Mouse (Mus musculus): Measurements from ENCODE around the gene Ly6g6d.
"Not testable (repeated sequence)": the region's sequence is repeated elsewhere in the genome, so short reads cannot be mapped to it uniquely, and the experiment has no call there.

The Ly6g6d gene

GRCm38 (mm10) chr17:35077786-35078233 is at the start of gene Ly6g6d:
TSS of gene Ly6g6d (minus strand) at chr17:35078065.
- DNase-seq (ENCODE audit: low spot score): peak; percentile 76

DNA sequence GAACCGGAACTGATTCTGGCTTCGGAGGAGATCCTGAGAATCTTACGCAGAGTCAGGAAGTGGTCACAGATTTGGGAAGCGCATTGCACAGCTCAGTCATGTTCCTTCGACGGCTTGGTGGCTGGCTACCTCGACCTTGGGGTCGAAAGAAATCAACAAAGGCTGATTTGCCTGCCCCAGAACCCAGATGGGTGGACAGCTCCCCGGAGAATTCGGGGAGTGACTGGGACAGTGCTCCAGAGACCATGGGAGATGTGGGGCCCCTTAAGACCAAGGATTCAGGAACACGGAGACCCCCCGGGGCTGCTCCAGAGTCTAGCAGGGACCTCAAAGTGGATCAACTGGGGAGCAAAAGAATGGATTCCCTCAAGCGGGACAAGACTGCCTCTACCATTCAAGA is 49.2 kb upstream of the Ly6g6d start:
- DNase-seq (ENCODE audit: low spot score): no peak

- peak; percentile 77 for DNase-seq (ENCODE audit: low spot score)
These were observed 48.3 kb upstream of the Ly6g6d start, which contains the start of gene D17H6S53E for GRCm38 (mm10) chr17:35126206-35126611. TSS of gene D17H6S53E (plus strand) at chr17:35126373.

DNA sequence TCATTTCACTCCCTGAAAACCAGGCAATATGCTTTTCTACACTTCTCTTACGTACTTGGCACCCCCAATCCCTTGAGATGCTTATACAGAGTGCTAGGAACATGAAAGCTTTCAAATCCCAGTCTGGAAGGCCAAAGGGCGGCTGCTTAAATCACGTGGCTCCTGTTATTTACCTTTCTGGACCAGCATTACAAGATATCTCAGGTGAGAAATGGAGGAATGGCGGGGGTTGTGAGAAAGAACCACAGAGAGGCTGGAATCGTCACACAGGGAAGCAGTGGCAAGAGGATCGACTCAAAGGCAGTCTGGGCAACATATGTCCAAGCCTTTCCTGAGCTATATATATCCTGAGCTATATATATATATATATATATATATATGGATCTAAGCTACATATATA is 47.7 kb upstream of the Ly6g6d start:
- DNase-seq (ENCODE audit: low spot score): peak; percentile 33

GRCm38 (mm10) chr17:35125081-35125480 is 47.2 kb upstream of the Ly6g6d start:
- no peak for DNase-seq (ENCODE audit: low spot score)

DNA sequence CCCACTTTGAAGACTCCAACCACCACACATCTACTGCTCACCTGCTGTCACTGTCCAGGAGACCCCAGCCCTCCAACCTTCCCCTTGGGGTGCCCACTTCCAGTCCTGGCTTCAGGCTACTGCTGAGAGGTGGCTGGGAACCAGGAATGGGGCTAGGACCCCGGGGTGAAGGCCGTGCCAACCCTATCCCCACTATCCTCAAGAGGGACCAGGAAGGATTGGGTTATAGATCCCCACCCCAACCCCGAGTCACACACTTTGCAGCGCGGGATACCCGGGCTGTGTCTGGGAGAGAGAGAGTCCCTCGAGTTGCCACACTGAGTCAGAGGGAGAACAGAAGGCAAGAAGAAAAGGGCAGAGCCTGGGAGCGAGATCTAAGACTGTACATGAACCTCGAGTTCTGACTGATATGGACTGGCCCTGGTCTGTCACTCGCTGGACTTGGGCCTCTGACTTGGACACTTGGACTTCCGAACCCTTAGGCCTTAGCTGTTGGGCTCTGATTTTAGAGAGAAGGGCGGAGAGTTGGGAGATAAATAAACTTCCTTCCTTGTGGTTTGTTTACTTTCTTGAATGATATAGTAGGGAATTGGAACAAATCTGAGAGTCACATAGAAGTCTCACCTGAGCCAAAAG is 46.5 kb upstream of the Ly6g6d start:
- DNase-seq (ENCODE audit: low spot score): not testable (repeated sequence)

DNA sequence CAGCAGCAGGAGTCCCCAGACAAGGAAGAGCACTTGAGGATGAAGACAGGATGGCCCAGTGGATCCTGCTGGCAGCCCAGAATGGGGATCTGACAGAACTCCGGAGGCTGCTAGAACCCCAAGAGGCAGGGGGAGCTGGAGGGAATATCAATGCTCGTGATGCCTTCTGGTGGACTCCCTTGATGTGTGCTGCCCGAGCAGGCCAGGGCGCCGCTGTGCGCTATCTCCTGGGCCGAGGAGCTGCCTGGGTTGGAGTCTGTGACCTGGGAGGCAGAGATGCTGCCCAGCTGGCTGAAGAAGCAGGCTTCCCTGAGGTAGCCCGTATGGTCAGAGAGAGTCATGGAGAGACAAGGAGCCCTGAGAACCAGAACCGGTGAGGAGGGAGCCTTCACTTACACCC is 45.4 kb upstream of the Ly6g6d start:
- DNase-seq (ENCODE audit: low spot score): not testable (repeated sequence)

DNA sequence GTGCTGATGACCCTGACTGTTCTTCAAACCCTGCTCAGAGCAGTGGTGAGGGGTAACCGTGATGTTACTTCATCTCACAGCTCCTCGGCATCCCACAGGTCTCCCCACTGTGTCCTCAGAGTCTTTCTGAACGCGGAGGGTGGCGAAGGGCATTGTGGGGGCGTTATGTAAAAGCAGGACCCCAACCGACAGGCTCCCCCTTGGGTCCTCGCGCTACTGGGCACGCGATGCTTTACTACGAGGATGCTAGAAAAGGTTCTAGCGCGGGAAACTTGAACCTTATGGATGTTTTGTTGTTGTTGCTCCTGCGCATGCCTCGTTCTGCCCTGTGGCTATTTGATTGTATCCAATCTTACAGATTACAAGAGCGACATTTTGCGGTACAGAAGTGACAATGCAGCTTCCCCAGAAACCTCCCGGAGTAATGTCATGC is 44.0 kb upstream of the Ly6g6d start, which contains the start of gene Csnk2b:
Gene Csnk2b, minus strand, starts transcription at position 183 of the 433 bp plus-strand sequence.
- DNase-seq (ENCODE audit: low spot score): peak; percentile 36

DNA sequence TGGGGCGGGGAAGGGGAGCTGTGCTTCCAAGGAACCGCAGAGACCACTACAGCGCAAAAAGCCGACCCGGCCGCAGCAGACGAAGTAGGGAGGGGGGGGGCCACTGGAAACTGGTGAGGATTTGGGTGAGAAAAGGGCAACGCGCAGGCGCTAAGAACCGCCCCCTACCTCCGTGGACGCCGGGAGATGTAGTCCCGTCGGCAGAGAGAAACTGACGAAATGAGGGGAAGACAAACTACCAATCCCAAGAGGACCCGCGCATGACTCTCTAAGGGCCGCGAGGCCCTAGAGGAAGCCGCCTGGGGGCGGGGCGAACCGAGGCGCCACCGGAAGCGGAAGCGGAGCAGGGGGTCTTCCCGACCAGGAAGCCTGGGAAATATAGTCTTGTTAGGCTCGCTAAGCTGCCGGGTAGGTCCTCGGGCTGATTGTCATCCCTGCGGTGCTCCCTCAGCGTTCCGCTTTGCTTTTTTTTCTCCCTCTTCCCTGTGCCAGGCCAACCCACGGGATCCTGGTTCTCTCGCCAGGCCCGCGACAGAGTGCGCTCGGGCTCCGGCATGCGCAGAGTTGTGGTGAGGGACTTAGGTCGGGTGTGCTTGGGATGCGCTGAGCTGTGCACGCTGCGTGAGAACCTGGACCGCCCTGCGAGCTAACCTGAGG is 43.4 kb upstream of the Ly6g6d start, which contains the start of gene Gpank1:
Gene Gpank1, plus strand, starts transcription at position 313 of the 657 bp plus-strand sequence.
- DNase-seq (ENCODE audit: low spot score): peak; percentile 99

DNA sequence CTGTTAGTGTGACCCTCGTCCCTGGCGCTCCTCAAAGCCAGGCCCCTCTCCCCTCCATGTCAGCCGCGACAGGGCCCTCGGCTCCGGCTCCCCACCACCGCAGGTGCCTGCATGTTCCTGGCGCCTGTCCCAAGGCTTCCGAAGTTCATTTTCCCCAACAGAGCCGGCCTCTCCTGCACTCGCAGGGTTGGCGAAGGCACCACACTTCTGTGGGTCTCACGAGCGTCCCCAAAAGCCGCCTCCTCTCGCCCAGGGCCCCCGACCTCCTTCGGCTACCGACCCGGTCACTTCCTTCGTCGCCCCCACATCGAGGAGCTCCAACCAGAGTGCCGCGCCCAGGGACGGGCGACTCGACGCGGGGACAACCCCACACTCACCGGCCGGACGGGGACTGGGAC is 42.9 kb upstream of the Ly6g6d start:
- DNase-seq (ENCODE audit: low spot score): no peak

DNA sequence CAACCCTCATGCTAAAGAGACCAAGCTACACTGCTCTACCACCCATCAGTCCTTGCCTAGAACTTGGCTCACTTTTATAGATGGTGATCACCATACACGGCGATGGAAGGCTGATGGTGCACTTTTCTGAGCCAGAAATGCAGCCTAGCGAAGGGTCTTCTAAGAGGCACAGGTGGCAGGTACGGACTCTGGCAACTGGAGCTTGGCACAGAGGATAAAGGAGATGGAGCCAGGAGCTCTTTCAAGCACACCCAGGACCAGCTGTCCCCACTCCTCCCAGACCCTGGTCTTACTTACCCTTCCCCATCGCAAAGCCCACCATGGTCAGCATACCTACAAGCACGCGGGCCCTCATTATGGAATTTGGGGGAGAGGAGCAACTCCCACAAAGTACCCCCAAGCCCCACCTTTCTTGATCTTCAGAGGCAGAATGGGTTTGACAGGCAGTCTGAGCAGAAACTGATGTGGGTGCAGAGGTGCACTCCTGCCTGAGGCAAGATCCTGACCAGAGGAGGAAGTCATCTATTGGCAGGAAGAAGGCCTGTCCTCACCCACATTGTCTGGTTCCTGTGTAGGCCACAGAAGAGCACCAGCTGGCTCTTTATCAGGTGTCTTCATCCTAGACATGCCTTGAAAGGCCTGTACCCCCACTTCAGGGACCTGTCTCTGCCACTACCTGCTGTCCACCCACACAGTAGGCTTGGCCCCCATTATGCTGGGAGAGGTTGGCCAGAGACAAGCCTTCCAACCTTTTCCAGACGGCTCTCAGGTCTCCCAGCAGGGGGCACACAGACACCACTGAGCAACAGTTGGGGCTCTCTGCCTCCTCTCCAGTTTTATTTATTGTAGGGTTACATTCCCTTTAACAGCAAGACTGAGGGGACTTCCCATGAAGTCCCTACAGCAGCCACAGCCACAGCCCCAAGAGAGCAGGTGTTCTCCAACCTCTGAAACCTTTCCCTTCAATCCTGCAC is 37.5 kb upstream of the Ly6g6d start, which contains the start of gene Ly6g5b:
Gene Ly6g5b, minus strand, starts transcription at position 383 of the 974 bp plus-strand sequence.
- DNase-seq (ENCODE audit: low spot score): no peak

DNA sequence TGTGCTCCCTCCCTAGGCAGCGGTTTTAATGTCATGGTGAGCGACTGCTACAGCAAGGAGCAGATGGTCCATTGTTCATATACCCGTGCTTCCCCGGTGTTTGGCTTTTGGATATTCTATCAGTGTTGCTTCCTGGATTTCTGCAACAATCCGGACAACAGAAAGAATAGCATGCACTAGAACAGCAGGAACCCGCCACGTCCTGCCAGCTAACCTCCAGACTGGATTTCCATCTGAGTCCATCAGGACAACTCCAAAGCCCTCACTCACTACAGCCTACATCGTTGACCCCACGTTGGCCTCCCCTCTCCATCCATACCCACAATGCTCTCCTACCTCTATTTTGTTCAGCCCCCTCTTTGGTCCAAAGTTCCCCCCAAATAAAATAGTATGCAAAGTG is 33.9 kb upstream of the Ly6g6d start:
- no peak for DNase-seq (ENCODE audit: low spot score)

DNA sequence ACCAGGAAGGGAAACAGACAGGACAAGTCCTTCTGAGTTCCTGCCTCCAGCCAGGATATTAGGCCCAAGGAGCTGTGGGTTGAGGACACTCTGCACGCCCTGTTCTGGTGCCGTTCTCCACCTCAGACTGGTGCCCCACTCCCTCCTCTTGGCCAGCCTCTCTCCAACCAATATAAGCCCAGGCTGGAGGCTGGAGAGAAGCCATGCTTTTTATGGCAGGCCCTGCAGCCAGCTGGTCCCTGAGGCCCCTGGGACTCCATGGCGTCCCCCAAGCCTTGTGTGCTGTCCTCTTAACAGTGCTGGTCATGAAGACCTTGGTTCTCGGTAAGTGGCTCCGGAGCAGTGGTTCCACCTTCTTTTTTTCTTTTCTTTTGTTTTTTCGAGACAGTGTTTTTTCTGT is 30.2 kb upstream of the Ly6g6d start, which contains the start of gene Ly6g5c:
Gene Ly6g5c, plus strand, starts transcription at position 183 of the 400 bp plus-strand sequence.
- DNase-seq (ENCODE audit: low spot score): no peak

- DNase-seq (ENCODE audit: low spot score): no peak
These were observed 28.7 kb upstream of the Ly6g6d start for GRCm38 (mm10) chr17:35106522-35106921.

DNA sequence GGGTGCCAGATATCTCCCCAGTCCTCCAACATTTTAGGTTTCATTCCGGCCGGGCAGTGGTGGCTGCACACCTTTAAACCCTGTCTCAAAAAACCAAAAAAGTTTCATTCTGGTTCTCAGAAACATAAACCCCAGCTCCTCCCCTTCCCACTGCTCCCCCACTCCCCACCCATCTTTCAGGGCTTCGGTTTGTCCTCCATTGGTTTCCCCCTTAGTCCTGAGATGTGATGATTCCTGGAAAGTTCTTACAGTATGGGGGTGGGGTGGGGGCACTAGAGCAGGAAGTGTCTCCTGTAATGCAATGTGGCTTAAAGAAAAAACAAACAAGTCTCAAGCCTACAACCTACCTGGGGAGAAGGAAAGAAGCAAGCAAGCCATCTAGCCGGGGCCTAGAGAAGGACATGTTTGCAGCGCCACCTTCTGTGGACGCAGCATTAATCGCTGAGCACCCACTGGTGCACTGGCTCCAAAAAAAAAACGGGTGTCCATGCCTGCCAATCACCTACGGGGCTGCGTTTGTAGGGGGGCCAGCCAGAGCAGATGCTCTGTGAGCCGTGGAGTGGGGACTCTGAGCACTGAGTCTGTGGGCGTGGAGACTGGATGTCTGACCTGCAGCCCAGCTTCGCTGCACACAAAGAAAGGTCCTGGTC is 28.0 kb upstream of the Ly6g6d start:
- peak; percentile 41 for DNase-seq (ENCODE audit: low spot score)

GRCm38 (mm10) chr17:35104754-35105153 is 26.9 kb upstream of the Ly6g6d start:
- DNase-seq (ENCODE audit: low spot score): no peak

GRCm38 (mm10) chr17:35104079-35104478 is 26.2 kb upstream of the Ly6g6d start:
- DNase-seq (ENCODE audit: low spot score): no peak

- DNase-seq (ENCODE audit: low spot score): no peak
These were observed 25.4 kb upstream of the Ly6g6d start for GRCm38 (mm10) chr17:35103221-35103690.

GRCm38 (mm10) chr17:35102299-35102698 is 24.4 kb upstream of the Ly6g6d start:
- no peak for DNase-seq (ENCODE audit: low spot score)

DNA sequence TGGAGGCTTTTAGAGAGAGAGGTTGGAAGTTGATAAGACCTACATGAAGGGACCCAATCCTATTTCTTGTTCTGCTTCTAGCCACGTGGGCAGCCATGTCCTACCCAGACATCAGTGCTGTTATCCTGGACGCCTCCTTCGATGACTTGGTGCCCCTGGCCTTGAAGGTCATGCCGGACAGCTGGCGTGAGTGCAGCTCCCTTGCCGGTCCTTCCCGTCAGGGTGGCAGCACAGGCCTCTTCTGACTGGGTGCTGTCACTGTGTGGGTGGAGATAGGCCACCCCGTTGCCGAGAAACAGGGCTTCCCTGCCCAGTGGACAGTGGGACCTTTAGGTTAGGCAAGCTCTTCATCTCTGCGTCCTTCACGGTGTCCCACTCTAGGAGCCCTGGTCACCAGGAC is 23.3 kb upstream of the Ly6g6d start:
- no peak for DNase-seq (ENCODE audit: low spot score)

DNA sequence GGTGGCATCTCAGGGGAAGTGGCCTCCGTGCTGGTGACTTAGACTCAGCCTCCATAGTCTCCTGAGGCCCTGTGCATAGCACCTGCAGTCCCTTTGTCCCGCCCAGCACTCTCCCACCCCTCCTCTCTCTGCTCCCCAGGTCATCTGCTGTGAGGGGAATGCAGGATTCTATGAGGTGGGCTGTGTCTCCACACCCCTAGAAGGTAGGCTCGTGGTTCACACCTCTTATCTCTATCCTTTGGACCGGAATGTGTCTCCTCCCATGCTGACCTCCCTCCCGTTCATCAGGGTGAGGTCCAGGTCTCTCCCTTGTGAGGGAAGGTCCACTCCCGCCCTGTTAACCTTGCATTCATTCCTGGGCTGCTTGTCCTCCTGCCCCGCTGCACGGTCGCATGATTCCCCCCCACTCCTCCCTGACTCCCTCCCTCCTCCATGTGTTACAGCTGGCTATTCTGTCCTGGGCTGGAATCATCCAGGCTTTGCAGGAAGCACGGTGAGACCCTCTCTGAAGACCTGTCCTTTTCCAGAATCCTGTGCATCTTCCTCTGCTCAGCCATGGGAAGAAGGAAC is 22.4 kb upstream of the Ly6g6d start:
- DNase-seq (ENCODE audit: low spot score): no peak

Data from lung, postnatal 25 days (tissue).